Mouse (Mus musculus) megakaryocyte progenitor cell, adult 5-6 weeks (primary cell): Measurements from ENCODE around the gene Vangl1. TPM values are rescaled to one million over a fixed set of nuclear protein-coding genes. Genes with fewer than 3 reads are reported as not detected.
"Not testable (repeated sequence)": the region's sequence is repeated elsewhere in the genome, so short reads cannot be mapped to it uniquely, and the experiment has no call there.

Source experiments
- ATAC-seq: replicated peaks from 2 replicates; pipeline ENCODE4 v1.8.0; 2016; ENCODE audit warnings: mild to moderate bottlenecking, moderate TSS enrichment, inconsistent platforms; ENCODE audit not compliant: poor library complexity
- total RNA-seq, 2 experiments: library from RNA; stranded (forward) in 1 of 2; stranded (reverse) in 1 of 2; fragments of 157-497, 149-512 nt in 1 of 2; fragments of 200-1000 nt in 1 of 2; gene quantifications; 2 replicates each; pipeline versions ENCODE4 v1.2.3 to v1.2.4; 2015 to 2017

The Vangl1 gene
- total RNA-seq, 2 experiments from 2014 or later, result 0.47 to 1.5 TPM

DNA sequence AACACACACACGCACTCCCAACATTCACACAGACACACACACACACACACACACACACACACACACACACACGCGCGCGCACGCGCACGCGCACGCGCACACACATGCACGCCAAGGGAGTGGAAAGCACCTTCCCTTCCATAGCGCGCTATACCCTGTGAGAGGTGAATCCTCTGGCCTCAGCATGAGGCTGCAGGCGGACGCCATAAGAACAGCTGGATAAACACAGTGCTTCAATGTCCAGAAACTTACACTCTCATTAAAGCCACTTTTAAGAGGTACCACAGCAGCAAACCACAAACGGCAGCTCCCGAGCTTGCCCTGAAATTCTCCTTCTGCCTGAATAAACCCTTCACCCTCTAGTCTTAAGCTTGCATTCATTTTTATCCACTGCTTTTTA, 28.8 kb downstream of the Vangl1 start:
- ATAC-seq, result no peak

DNA sequence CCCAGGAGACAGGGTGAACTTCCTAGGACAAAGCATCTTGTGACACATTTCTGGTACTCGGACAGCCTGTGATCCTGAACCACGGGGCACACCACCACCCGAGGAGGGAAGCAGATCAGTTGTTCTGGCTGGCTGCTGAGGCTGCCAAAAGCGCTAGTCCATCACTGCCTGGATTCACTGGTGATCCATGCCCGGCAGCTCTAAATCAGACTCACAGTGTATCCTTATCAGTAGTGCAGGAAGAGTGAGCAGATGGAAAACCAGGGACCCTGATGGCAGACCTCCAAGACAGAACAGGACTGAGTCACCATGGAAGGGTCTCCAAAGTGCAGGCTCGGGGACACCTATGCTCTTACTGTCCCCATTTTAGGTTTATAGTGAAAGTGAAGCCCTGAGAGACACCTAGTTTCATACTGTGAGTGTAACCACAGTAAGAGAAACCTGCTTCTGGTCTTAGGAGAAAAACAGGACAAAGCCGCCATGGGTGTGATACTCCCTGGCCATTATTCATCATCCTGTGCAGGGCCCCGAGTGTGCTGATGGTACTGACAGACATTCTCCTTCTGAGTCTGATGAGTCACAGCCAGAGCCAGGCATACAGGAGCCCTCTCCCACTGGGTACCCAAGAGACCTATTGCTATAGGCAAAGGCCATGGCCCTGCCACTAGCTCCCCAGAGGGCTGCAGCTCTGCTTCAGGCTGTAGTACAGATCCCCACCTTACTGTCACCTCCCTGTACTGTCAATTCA, 30.2 kb downstream of the Vangl1 start:
- no peak for ATAC-seq

DNA sequence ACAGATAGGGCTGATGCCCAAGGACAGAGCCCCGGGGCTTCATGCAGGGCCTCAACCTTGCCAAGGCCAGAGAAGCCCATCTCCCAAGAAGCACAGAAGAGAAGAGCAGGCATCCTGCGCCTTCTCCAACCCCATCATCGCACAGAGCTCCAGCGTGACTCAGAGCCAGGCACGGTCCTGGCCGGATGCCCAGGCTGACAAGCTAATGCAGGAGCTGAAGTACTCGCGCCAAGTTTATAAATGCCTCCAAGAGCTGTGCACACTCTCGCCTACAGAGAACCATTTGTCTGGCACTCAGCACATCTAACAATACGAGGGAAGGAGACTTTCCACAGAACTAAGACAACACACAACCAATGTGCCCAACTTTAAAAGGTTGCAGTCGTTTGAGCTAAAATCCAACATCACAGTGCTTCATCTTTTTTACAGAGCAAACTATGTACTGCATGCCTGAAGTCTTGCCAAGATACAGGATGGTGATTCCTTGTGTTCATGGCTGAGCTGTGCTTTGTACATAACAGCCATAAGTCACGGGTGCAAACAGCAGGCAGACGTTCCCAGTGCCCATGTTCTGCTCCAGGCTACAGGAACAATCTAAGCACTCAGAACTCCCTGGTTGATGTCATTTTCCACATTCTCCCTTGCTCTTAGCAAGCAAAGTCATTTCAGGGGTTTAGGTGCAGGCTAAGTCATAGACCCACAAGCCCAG, 35.1 kb downstream of the Vangl1 start:
- peak; percentile 24; the same call in 1 of the 2 replicates for ATAC-seq

DNA sequence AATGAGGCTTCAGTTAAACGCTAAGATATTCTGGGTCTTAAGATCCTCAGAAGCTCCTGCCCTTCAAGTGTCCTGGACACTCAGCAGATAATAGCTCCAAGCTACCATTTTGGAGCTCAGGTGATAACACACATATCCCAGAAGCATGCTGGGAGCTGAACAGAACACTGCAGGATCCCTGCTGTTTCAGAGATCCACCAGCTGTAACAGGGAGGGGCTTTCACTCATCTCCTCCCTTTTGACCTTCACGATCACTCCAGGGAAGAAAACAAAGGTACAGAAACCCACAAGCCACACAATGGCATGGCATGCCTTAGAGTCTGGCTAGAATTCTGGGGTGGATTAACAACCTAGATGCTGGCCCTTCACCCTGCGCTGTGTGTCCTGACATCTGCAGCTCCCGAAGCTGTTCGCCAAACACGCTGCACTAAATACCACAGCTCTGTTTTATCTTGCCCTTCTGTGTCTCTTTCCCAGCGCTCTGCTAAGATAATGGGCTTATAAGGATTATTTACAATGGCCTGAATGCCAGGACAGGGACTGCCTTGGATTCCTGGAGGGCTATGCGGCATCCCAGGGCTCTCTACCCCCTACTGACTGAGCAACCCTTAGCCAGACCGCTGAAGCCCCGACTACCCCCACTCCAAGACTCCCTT, 36.8 kb downstream of the Vangl1 start:
- peak; percentile 16; the same call in 1 of the 2 replicates for ATAC-seq

DNA sequence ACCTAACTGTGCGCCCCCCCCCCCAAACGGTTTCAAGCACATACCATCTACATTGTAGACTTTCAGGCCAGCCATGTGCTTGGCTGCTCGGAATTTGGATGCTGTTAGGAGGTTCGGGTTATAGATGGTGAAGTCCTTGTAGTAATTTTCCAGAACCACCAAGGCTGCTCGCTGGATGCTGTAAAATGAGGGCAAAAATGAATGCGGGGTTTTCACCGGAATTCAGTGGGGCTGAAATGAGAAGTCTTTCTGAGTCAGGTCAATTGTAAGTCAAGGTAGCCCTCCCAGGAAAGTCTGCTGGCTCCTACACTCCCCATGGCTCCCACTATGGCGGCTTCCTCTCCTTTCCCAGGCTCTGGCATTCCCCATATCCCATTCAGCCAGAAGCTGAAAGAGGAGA, 37.7 kb downstream of the Vangl1 start:
- ATAC-seq, result no peak

DNA sequence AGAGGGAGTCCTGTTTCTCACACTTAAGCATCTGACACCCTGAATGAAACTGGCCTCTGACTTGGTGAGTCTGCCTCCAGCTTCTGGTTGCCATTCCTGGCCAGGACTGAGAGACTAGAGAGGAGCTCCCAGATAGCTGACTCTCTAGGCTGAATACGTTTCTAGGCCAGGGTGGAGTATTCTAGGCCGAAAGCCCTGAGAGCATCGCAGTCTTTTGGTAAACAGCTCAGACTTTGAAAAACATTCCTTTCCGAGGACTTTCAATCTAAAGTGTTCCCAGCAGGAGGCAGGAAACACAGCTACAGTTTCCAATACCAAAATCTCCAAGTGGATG, 38.2 kb downstream of the Vangl1 start:
- no peak for ATAC-seq

DNA sequence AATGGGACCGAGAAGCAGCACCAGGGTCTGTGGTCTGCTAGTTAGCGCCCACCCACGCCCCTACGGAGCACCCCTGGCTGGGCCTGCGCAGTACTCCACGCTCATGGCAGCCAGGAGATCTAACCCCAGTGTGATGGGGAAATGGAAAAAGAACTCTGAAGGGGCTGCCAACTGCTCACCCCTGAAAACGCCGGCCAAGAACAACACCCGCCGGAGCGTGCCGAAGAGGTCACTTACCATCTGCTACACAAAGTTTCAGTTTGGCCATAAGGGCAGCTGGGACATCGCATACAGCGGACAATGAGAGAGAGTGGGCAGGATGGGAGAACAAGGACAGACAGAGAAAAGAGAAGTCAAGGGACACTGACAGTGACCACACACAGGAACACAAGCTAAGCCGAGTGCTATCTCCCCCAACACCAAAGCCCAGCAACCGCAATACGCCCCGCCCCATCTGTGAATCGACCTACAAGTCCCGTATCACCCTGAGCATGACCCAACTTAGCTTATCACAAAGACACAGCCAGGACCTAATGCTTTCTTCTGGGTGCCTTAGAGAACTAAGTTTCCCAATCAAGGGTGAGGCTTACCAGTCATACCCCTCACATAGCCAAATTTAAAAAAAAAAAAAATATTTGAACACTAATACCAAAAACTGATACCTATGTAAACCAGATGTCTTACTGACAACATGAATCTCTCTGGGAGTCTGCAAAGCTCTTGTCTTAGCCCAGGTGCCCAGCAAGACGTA, 38.8 kb downstream of the Vangl1 start:
- peak; percentile 89 for ATAC-seq

DNA sequence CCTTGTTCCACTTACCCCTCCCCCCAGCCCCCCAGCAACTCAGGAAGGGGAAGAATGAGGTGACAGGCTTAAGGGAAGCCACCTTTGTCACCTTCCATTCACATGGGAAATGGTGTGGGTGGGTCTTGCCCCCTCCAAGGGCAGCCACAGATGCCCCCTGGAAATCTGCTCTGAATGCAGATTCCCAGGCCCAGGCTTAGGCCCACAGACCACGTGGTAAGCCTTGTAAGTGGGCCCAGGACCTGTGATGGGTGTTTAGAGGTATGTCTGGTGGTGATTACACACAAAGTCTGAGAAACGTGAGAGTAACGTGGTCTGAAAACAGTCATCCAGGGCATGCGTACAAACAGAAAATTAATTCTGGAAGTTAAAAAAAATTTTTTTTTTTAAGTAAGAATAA, 39.6 kb downstream of the Vangl1 start:
- no peak for ATAC-seq

DNA sequence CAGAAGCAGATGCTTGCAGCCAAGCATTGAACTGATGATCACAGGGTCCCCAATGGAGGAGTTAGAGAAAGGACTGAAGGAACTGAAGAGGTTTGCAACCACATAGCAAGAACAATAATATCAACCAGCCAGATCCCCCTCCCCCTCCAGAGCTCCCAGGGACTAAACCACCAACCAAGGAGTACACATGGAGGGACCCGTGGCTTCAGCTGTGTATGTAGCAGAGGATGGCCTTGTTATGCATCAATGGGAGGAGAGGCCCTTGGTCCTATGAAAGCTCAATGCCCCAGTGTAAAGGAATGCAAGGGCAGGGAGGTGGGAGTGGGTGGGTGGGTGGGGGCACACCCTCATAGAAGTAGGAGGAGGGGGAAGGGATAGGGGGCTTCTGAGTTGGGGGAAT, 40.6 kb downstream of the Vangl1 start:
- ATAC-seq, result not testable (repeated sequence)

DNA sequence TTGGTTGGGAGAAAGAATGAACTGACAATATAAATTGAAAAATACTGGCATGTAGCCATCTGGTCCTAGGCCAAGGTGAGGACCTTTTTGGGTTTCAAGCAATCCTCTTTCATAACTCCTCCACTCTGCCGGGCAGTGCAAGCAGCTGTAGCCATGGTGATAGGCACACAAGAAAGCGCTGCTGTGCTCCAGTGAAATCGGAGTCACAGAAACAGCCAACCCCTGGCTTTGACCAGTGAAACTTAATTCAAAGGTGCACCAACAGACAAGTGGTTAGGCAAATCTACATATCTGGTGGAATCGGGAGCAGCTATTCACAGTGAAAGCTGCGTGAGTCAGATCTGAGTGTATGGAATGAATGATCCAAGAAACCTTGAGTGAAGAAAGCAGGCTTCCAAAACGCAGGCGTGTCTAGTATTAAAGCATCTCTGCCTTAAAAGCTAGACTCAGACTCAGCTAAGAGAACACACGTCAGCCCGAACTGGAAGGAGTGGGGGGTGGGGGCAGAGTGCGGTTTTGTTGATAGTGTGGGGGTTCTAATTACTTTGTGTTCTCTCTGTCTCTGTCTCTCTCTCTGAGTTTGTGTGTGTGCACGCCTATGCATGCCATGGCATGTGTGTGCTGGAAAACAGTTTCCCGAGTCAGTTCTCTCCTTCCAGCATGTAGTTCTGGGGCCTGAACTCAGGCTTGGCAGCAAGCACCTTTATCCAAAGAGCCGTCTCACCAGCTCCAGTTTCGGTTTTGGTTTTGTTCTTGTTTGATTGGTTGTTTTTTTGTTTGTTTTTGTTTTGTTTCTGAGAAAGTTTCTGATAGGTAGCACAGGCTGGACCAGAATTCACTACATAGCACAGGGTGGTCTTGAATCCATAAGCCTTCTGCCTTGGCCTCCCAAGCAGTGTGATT, 44.8 kb downstream of the Vangl1 start:
- ATAC-seq, result peak; percentile 43; the same call in 1 of the 2 replicates

DNA sequence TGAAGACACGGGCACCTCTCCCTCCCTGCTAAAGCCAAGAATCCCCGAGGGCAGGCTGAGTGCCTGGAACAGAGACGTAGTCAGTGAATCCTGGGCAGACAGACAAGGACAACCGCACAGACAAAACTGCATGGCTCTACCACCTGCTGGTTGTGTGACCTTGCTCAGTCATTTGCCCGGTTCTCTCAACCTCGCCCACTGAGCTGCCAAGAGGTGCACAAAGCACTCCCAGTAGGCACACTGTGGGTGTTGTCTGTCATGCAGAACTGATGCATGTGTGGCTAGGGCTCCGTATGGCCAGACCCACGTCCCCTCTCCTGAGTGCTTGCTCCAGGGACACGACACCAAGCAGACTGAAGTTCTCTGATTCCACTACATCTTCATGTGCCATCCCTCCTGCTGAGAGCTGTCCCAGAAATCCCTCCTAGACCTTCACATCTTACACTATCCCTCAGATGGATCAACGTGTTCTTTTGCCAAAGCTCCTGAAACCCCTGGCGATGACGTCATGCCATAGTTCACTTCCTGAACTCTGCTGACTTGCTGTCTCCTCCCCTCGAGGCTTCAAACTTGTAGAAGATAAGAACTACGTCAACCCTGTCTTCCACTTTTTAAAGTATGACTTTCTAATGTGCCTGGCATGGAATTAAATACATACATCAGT, 45.6 kb downstream of the Vangl1 start:
- ATAC-seq, result peak; percentile 50; the same call in 1 of the 2 replicates

DNA sequence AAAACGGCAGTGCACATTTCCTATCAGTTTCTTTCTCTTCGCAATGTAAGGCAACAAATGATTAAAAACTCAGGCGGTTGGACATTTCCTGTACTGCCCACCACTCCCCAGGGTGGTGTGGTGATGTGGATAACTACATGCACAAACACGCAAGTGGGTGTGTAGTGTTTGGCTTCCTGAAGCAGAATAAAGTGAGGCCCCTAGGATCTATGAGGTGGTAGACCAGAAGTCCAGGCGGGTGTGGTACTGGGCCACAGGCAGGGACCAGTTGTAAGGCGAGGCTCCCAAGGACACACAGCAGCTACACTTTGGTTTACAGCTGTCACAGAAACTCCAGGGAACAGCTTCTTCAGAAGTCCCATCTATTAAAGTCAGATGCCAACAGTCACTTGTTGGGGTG, 46.8 kb downstream of the Vangl1 start:
- no peak for ATAC-seq

DNA sequence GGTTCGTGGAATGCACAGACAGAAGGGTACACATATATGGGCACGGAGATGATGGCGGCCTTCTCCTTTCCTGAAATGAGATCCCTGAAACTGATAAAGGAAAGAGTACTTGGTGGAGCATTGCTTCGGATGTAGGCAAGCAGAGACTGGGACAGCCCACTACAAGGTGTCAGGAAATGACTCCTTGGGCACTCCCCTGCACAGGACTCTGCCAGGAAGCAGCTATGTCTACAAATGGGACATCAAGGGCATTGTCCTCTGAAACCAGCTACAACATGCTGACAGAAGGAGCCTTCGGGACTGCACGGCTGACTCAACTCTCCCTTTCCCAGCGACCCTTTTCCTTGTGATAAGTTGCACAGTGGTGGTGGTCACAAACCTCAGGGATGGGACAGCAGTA, 47.8 kb downstream of the Vangl1 start:
- ATAC-seq, result no peak

DNA sequence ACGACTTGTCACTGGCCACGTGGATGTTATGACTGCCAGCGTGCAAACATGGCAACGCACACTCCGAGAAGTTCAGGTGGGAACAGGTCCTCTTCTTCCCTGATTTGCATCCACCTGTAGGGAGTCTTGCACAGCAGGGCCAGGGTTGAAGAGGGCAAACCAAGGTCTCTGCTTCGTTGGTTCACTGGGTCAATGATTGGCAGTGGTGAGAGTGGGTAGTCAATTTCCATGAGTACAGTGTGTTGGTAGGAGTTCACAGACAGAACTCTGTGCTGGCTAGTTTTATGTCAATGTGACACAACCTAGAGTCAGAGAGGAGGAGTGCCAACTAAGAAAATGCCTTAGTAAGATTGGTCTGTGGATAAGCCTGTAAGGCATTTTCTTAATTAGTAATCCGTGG, 50.4 kb downstream of the Vangl1 start:
- no peak for ATAC-seq

DNA sequence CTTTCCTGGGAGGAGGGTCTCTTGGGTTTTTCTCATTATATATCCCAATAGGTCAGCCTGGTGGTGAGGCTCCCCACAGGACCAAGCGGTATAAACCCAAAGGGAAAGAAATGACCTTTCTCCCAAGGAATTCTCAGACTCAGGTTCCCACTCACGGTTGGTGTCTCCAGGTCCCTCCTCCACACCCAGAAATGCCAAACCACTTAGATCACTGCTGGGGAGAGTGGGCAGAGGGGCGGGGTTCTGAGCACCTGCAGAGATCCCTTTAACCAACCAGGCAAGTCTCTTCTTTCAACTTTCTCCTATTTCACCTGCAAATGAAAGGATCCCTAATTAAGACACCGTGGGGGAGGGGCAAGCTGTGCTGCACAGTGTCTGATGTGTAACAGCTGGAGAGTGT, 51.6 kb downstream of the Vangl1 start:
- ATAC-seq, result no peak

DNA sequence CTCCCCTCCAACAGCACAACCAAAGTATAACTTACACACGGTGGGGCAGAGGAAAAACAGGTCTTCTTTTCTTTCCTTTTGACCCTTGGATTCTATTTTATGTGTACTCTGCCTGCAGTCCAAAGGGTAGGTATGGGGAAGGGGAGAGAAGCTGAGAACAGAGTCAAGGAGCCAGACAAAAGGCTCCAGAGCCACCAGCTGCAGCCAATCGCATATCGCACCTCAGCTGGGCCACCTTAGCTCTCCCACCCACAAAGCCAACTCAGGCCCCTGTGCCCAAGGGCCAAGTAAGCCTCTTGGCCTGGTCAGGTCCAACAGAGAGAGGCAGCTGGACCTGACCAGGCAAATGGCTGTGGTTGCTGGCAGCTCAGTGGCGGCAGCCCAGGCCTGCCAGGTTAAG, 52.0 kb downstream of the Vangl1 start:
- no peak for ATAC-seq

DNA sequence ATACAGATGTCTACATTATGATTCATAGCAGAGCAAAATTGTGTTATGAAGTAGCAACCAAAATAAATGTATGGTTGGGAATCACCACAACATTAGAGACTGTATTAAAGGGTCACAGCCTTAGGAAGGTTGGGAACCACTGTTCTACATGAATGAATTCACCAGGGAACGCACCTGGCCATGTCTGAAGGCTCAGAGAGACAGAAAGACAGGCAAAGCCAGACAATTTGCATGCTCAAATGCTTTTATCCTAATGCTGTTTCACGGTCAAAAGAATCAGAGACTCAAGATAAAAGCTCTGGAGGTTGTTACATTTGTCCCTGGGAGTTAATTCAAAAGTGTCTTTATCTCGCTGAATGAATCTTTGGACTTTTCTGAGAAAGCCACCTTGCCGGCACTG, 52.6 kb downstream of the Vangl1 start:
- no peak for ATAC-seq

DNA sequence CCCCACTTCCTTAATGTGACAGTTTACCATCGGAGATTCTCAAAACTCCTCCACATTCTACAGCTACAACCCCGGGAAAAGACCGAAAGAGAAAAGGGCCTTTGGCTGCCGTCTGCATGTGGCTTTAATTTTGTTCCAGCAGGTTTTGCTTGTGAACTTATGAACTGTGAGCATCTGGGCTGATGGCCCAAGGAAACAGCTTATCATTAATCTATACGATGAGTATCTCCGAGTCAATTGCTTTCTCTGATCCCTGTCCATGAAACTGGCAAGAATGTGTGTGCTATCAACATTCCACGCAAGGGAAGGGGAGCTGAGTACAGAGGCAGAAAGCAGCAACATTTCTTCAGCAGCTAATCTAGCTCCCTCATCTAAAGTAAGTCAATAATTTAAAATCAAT, 54.6 kb downstream of the Vangl1 start:
- ATAC-seq, result no peak

DNA sequence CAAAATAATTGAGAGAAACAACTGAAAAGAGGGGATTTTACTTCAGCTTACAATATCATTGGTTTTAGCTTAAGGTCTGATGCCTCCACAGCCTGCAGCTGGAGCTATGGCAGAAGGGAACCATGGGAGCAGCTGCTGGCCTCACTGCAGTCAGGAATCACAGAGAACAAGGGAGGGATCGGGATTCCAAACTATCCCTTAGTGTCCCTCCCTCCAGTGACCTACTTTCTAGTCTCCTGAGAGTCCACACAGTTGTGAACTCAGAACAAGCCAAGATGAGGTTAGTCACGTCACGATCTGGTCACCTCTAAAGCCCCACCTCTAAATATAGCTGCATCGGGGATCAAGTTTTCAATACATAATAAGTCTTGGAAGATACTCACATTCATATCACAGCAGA, 57.3 kb downstream of the Vangl1 start:
- ATAC-seq, result no peak

DNA sequence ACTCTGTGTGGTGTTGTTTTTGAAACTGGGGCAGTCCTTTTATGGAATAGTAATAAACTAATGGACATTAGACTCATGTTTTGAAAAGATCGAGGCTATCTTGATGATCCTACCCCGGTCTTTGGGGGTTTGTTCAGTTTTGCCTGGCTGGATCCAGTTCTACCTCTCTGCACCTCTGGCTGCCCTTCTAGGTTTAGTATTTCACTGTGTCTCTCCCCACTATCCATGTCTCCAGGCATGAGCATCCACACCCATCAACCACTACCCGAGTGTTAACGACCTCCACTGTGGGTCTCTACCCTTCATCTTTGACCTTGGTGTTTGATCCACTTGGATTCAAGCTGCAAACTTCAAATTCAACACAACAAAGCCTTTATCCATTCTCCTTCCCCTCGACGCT, 58.1 kb downstream of the Vangl1 start:
- no peak for ATAC-seq
